In genomic region chr11:49100409-49100808, GRCm38 (mm10) we compare ENCODE assay signal across 16 mouse cellular contexts. TPM values are rescaled to one million over a fixed set of nuclear protein-coding genes. Genes with fewer than 3 reads are reported as not detected.
DNase-seq lines count a peak whose midpoint lies in the region; ATAC-seq and TF ChIP-seq lines count a peak whose summit lies in the region.
"Had no signal": no experiment of that assay in that cellular context is flagged by ENCODE, and none has a peak within 500 bp of the region (broad histone marks: within the 10 kb centered on the region; RNA-seq: fewer than 3 reads in every experiment).

No protein-coding gene starts in this region.

- H3K4me1 ChIP-seq in liver, embryonic 14.5 days (replicated peaks; ENCODE audit: control insufficient read depth in 2 of 2, insufficient read depth in 2 of 2, low read length in 1 of 2): peaks cover 0 to 16% of the 10 kb centered on the region in 2 experiments; a peak in 2 of 4 replicates
- peaks cover 42% of the 10 kb centered on the region for H3K4me1 ChIP-seq in liver, embryonic 12.5 days
- peaks cover 21% of the 10 kb centered on the region for H3K4me1 ChIP-seq in liver, embryonic 16.5 days (ENCODE audit: control insufficient read depth, low read depth, low read length)
- no peaks in the 10 kb centered on the region for H3K4me1 ChIP-seq in stomach, postnatal 0 days (replicated peaks; ENCODE audit: control insufficient read depth, insufficient read depth)
- 0 out of 2 replicates have a peak, but pooled peaks cover 5% of the 10 kb centered on the region for H3K4me1 ChIP-seq in heart, embryonic 10.5 days
- no peaks in the 10 kb centered on the region for H3K4me1 ChIP-seq in midbrain, embryonic 15.5 days
- H3K4me1 ChIP-seq: limb, embryonic 15.5 days had no signal

- no peaks in the 10 kb centered on the region for H3K27me3 ChIP-seq in liver, embryonic 14.5 days (ENCODE audit: control insufficient read depth, insufficient read depth, low read length)
- no peaks in the 10 kb centered on the region for H3K27me3 ChIP-seq in liver, embryonic 12.5 days (replicated peaks)
- no peaks in the 10 kb centered on the region for H3K27me3 ChIP-seq in liver, embryonic 16.5 days (ENCODE audit: control insufficient read depth, insufficient read depth, low read depth, low read length)
- no peaks in the 10 kb centered on the region for H3K27me3 ChIP-seq in stomach, postnatal 0 days (ENCODE audit: control insufficient read depth, insufficient read depth, low read length)
- H3K27me3 ChIP-seq in heart, embryonic 10.5 days (ENCODE audit: insufficient read depth, poor library complexity, severe bottlenecking): no peaks in the 10 kb centered on the region
- H3K27me3 ChIP-seq in midbrain, embryonic 15.5 days (replicated peaks): no peaks in the 10 kb centered on the region
- H3K27me3 ChIP-seq: limb, embryonic 15.5 days had no signal

- H3K36me3 ChIP-seq in liver, embryonic 14.5 days (replicated peaks; ENCODE audit: control insufficient read depth, insufficient read depth, low read depth): no peaks in the 10 kb centered on the region
- H3K36me3 ChIP-seq in liver, embryonic 12.5 days: no peaks in the 10 kb centered on the region
- H3K36me3 ChIP-seq in liver, embryonic 16.5 days (ENCODE audit: control insufficient read depth, insufficient read depth): no peaks in the 10 kb centered on the region
- H3K36me3 ChIP-seq in stomach, postnatal 0 days (ENCODE audit: control insufficient read depth, insufficient read depth, low read length): no peaks in the 10 kb centered on the region
- no peaks in the 10 kb centered on the region for H3K36me3 ChIP-seq in heart, embryonic 10.5 days
- no peaks in the 10 kb centered on the region for H3K36me3 ChIP-seq in midbrain, embryonic 15.5 days (replicated peaks)
- H3K36me3 ChIP-seq: embryonic facial prominence, embryonic 10.5 days; forebrain, embryonic 10.5 days; limb, embryonic 15.5 days had no signal

- no peak overlapping the region for H3K27ac ChIP-seq in liver, embryonic 14.5 days
- no peak overlapping the region for H3K27ac ChIP-seq in liver, embryonic 12.5 days
- H3K27ac ChIP-seq in liver, embryonic 16.5 days (ENCODE audit: low read length): no peak overlapping the region
- no peak overlapping the region for H3K27ac ChIP-seq in stomach, postnatal 0 days (replicated peaks)
- no peak overlapping the region for H3K27ac ChIP-seq in heart, embryonic 10.5 days
- H3K27ac ChIP-seq in midbrain, embryonic 15.5 days: no peak overlapping the region
- H3K27ac ChIP-seq: embryonic facial prominence, embryonic 10.5 days; forebrain, embryonic 10.5 days; left cerebral cortex, adult 2 months; limb, embryonic 15.5 days had no signal

- WGBS in liver, embryonic 14.5 days (ENCODE audit: insufficient replicate concordance): 63% methylated on average over 3 of the region's 3 CpGs
- WGBS in liver, embryonic 12.5 days (ENCODE audit: insufficient replicate concordance): 73% methylated on average over 3 of the region's 3 CpGs
- WGBS in liver, embryonic 16.5 days (ENCODE audit: insufficient replicate concordance): 58% methylated on average over 3 of the region's 3 CpGs
- WGBS in stomach, postnatal 0 days: 78% methylated on average over 3 of the region's 3 CpGs
- WGBS in heart, embryonic 10.5 days: 78% methylated on average over 3 of the region's 3 CpGs
- 88% methylated on average over 3 of the region's 3 CpGs for WGBS in midbrain, embryonic 15.5 days

- no peak for ATAC-seq in liver, embryonic 14.5 days (ENCODE audit: insufficient read depth)
- ATAC-seq in liver, embryonic 12.5 days: no peak
- ATAC-seq in liver, embryonic 16.5 days (ENCODE audit: low read depth): no peak
- ATAC-seq in stomach, postnatal 0 days (ENCODE audit: low FRiP score, low TSS enrichment): no peak
- no peak for ATAC-seq in midbrain, embryonic 15.5 days (replicated peaks)
- ATAC-seq: intestine, postnatal 0 days had no signal

- 0 out of 2 replicates have a peak overlapping the region, but pooled peaks have one; percentile 4 for H3K4me2 ChIP-seq in liver, embryonic 14.5 days (ENCODE audit: low read depth)
- no peak overlapping the region for H3K4me2 ChIP-seq in liver, embryonic 12.5 days
- H3K4me2 ChIP-seq in liver, embryonic 16.5 days (ENCODE audit: low read depth, low read length): 0 out of 2 replicates have a peak overlapping the region, but pooled peaks have one; percentile 8
- no peak overlapping the region for H3K4me2 ChIP-seq in stomach, postnatal 0 days (replicated peaks; ENCODE audit: low read depth)
- H3K4me2 ChIP-seq in midbrain, embryonic 15.5 days: no peak overlapping the region
- H3K4me2 ChIP-seq: limb, embryonic 15.5 days had no signal

- H3K9me3 ChIP-seq in liver, embryonic 14.5 days (ENCODE audit: control insufficient read depth, low read length): no peaks in the 10 kb centered on the region
- H3K9me3 ChIP-seq in liver, embryonic 12.5 days (replicated peaks): no peaks in the 10 kb centered on the region
- H3K9me3 ChIP-seq in liver, embryonic 16.5 days (replicated peaks; ENCODE audit: control insufficient read depth, low read length): no peaks in the 10 kb centered on the region
- H3K9me3 ChIP-seq in stomach, postnatal 0 days (ENCODE audit: control insufficient read depth, low read length): no peaks in the 10 kb centered on the region
- no peaks in the 10 kb centered on the region for H3K9me3 ChIP-seq in heart, embryonic 10.5 days
- H3K9me3 ChIP-seq in midbrain, embryonic 15.5 days: no peaks in the 10 kb centered on the region
- H3K9me3 ChIP-seq: embryonic facial prominence, embryonic 10.5 days; forebrain, embryonic 10.5 days; limb, embryonic 15.5 days had no signal

- TF ChIP-seq EP300 in liver, embryonic 14.5 days (IDR thresholded peaks at IDR 0.05; ENCODE audit: low read depth): no peak
- TF ChIP-seq EP300 in stomach, postnatal 0 days (optimal IDR thresholded peaks at IDR 0.05): no peak

- no peak for DNase-seq in liver, embryonic 14.5 days (ENCODE audit: low read depth in 3 of 3, low spot score in 3 of 3)
- peak; percentile 16 for DNase-seq in R1 (ENCODE audit: low read depth, low spot score)
- peak; percentile 41 for DNase-seq in stomach, postnatal 0 days (ENCODE audit: low spot score)
- DNase-seq in heart, embryonic 10.5 days (ENCODE audit: low spot score): no peak
- no peak for DNase-seq in cerebellum, postnatal 10 days
- DNase-seq: cerebellum, adult 8-10 months; kidney, postnatal 4 days had no signal

- no peak overlapping the region for H3K9ac ChIP-seq in liver, embryonic 14.5 days (replicated peaks)
- no peak overlapping the region for H3K9ac ChIP-seq in liver, embryonic 12.5 days
- no peak overlapping the region for H3K9ac ChIP-seq in liver, embryonic 16.5 days (ENCODE audit: low read depth, low read length)
- no peak overlapping the region for H3K9ac ChIP-seq in stomach, postnatal 0 days (ENCODE audit: low read length)
- H3K9ac ChIP-seq in midbrain, embryonic 15.5 days: no peak overlapping the region
- H3K9ac ChIP-seq: limb, embryonic 15.5 days had no signal

- no peak overlapping the region for H3K4me3 ChIP-seq in liver, embryonic 14.5 days (ENCODE audit: insufficient read depth in 1 of 2, low read depth in 2 of 2, low read length in 2 of 2)
- H3K4me3 ChIP-seq in liver, embryonic 12.5 days: no peak overlapping the region
- no peak overlapping the region for H3K4me3 ChIP-seq in liver, embryonic 16.5 days (ENCODE audit: low read depth, low read length)
- H3K4me3 ChIP-seq in stomach, postnatal 0 days (ENCODE audit: low read depth, low read length): no peak overlapping the region
- no peak overlapping the region for H3K4me3 ChIP-seq in heart, embryonic 10.5 days
- H3K4me3 ChIP-seq in midbrain, embryonic 15.5 days: no peak overlapping the region
- H3K4me3 ChIP-seq: embryonic facial prominence, embryonic 10.5 days; forebrain, embryonic 10.5 days; left cerebral cortex, adult 2 months; limb, embryonic 15.5 days had no signal

- no peak for TF ChIP-seq CTCF in liver, embryonic 14.5 days (IDR thresholded peaks at IDR 0.05; ENCODE audit: low read depth)
- no peak for TF ChIP-seq CTCF in stomach, postnatal 0 days (IDR thresholded peaks at IDR 0.05; ENCODE audit: low read depth)

RNA-seq across cellular contexts. Expression of gene Olfr1396, which starts 14.3 kb away (rescaled TPM):
- not detected in 2 replicates for polyA plus RNA-seq in liver, embryonic 14.5 days (2012; rRNA removed)
- not detected in 2 replicates for polyA plus RNA-seq in liver, embryonic 14.5 days (2014; fragmentation: Nextera tagmentation; extraction: Ambion mirVana)
- not detected in 2 replicates for polyA plus RNA-seq in liver, embryonic 12.5 days (2016; fragmentation: Nextera tagmentation; extraction: Ambion mirVana)
- not detected in 2 replicates for polyA plus RNA-seq in liver, embryonic 16.5 days (2015; fragmentation: Nextera tagmentation; extraction: Ambion mirVana)
- polyA plus RNA-seq in stomach, postnatal 0 days (2015; fragmentation: Nextera tagmentation; extraction: Ambion mirVana): 0.11 TPM in 1 of 2 replicates, not detected in the other
- polyA plus RNA-seq in heart, embryonic 10.5 days (2016; fragmentation: Nextera tagmentation; extraction: Ambion mirVana): not detected in 2 replicates
- polyA plus RNA-seq in midbrain, embryonic 15.5 days (2015; fragmentation: Nextera tagmentation; extraction: Ambion mirVana): 0.11 TPM in 1 of 2 replicates, not detected in the other
- polyA plus RNA-seq: embryonic facial prominence, embryonic 10.5 days; forebrain, embryonic 10.5 days; limb, embryonic 15.5 days; small intestine, adult 2 months had no signal

RNA-seq across cellular contexts. Expression of gene Ifi47, which starts 24.0 kb away (rescaled TPM):
- polyA plus RNA-seq in liver, embryonic 14.5 days (2012; rRNA removed): 2.4 and 3.2 TPM in 2 replicates
- 6.2 and 7.6 TPM in 2 replicates for polyA plus RNA-seq in liver, embryonic 14.5 days (2014; fragmentation: Nextera tagmentation; extraction: Ambion mirVana)
- 7.0 and 7.2 TPM in 2 replicates for polyA plus RNA-seq in liver, embryonic 12.5 days (2016; fragmentation: Nextera tagmentation; extraction: Ambion mirVana)
- polyA plus RNA-seq in liver, embryonic 16.5 days (2015; fragmentation: Nextera tagmentation; extraction: Ambion mirVana): 7.0 and 7.9 TPM in 2 replicates
- 10.1 and 12.7 TPM in 2 replicates for polyA plus RNA-seq in stomach, postnatal 0 days (2015; fragmentation: Nextera tagmentation; extraction: Ambion mirVana)
- 0.30 and 0.33 TPM in 2 replicates for polyA plus RNA-seq in heart, embryonic 10.5 days (2016; fragmentation: Nextera tagmentation; extraction: Ambion mirVana)
- polyA plus RNA-seq in midbrain, embryonic 15.5 days (2015; fragmentation: Nextera tagmentation; extraction: Ambion mirVana): 0.35 and 0.56 TPM in 2 replicates

RNA-seq across cellular contexts. Expression of gene Tgtp2, which starts 36.4 kb away (rescaled TPM):
- polyA plus RNA-seq in liver, embryonic 14.5 days (2012; rRNA removed): 0.06 and 0.27 TPM in 2 replicates
- polyA plus RNA-seq in liver, embryonic 14.5 days (2014; fragmentation: Nextera tagmentation; extraction: Ambion mirVana): 0.35 and 0.51 TPM in 2 replicates
- 0.12 and 0.15 TPM in 2 replicates for polyA plus RNA-seq in liver, embryonic 12.5 days (2016; fragmentation: Nextera tagmentation; extraction: Ambion mirVana)
- polyA plus RNA-seq in liver, embryonic 16.5 days (2015; fragmentation: Nextera tagmentation; extraction: Ambion mirVana): 0.35 and 0.57 TPM in 2 replicates
- 0.69 and 1.2 TPM in 2 replicates for polyA plus RNA-seq in stomach, postnatal 0 days (2015; fragmentation: Nextera tagmentation; extraction: Ambion mirVana)
- not detected in 2 replicates for polyA plus RNA-seq in heart, embryonic 10.5 days (2016; fragmentation: Nextera tagmentation; extraction: Ambion mirVana)
- polyA plus RNA-seq in midbrain, embryonic 15.5 days (2015; fragmentation: Nextera tagmentation; extraction: Ambion mirVana): 0.68 TPM in 1 of 2 replicates, not detected in the other
- polyA plus RNA-seq: embryonic facial prominence, embryonic 10.5 days; forebrain, embryonic 10.5 days had no signal

RNA-seq across cellular contexts. Expression of gene Olfr1395, which starts 41.7 kb away (rescaled TPM):
- polyA plus RNA-seq in liver, embryonic 14.5 days (2012; rRNA removed): not detected in 2 replicates
- polyA plus RNA-seq in liver, embryonic 14.5 days (2014; fragmentation: Nextera tagmentation; extraction: Ambion mirVana): not detected in 2 replicates
- polyA plus RNA-seq in liver, embryonic 12.5 days (2016; fragmentation: Nextera tagmentation; extraction: Ambion mirVana): not detected in 2 replicates
- not detected in 2 replicates for polyA plus RNA-seq in liver, embryonic 16.5 days (2015; fragmentation: Nextera tagmentation; extraction: Ambion mirVana)
- polyA plus RNA-seq in stomach, postnatal 0 days (2015; fragmentation: Nextera tagmentation; extraction: Ambion mirVana): not detected in 2 replicates
- not detected in 2 replicates for polyA plus RNA-seq in heart, embryonic 10.5 days (2016; fragmentation: Nextera tagmentation; extraction: Ambion mirVana)
- not detected in 2 replicates for polyA plus RNA-seq in midbrain, embryonic 15.5 days (2015; fragmentation: Nextera tagmentation; extraction: Ambion mirVana)
- polyA plus RNA-seq: embryonic facial prominence, embryonic 10.5 days; forebrain, embryonic 10.5 days; intestine, postnatal 0 days; limb, embryonic 15.5 days; small intestine, adult 2 months had no signal

RNA-seq across cellular contexts. Expression of gene 9930111J21Rik2, which starts 49.4 kb away (rescaled TPM):
- polyA plus RNA-seq in liver, embryonic 14.5 days (2012; rRNA removed): 0.34 and 0.56 TPM in 2 replicates
- 0.51 and 0.57 TPM in 2 replicates for polyA plus RNA-seq in liver, embryonic 14.5 days (2014; fragmentation: Nextera tagmentation; extraction: Ambion mirVana)
- 0.71 and 0.88 TPM in 2 replicates for polyA plus RNA-seq in liver, embryonic 12.5 days (2016; fragmentation: Nextera tagmentation; extraction: Ambion mirVana)
- 1.3 and 1.5 TPM in 2 replicates for polyA plus RNA-seq in liver, embryonic 16.5 days (2015; fragmentation: Nextera tagmentation; extraction: Ambion mirVana)
- polyA plus RNA-seq in stomach, postnatal 0 days (2015; fragmentation: Nextera tagmentation; extraction: Ambion mirVana): 0.40 and 0.46 TPM in 2 replicates
- 0.05 and 0.09 TPM in 2 replicates for polyA plus RNA-seq in heart, embryonic 10.5 days (2016; fragmentation: Nextera tagmentation; extraction: Ambion mirVana)
- polyA plus RNA-seq in midbrain, embryonic 15.5 days (2015; fragmentation: Nextera tagmentation; extraction: Ambion mirVana): 0.37 and 0.38 TPM in 2 replicates

Comparison
In these comparisons a context has a peak if more than half of its experiments do, and no peak if none do; other contexts are left out.
1. H3K4me2 ChIP-seq: peak in liver, embryonic 14.5 days (single experiment) and liver, embryonic 16.5 days (single experiment); none in liver, embryonic 12.5 days (single experiment), stomach, postnatal 0 days (single experiment) and midbrain, embryonic 15.5 days (single experiment).
2. DNase-seq: peak in R1 (single experiment) and stomach, postnatal 0 days (single experiment); none in liver, embryonic 14.5 days (0 of 3), heart, embryonic 10.5 days (single experiment) and cerebellum, postnatal 10 days (0 of 2).